Mouse (Mus musculus) natural killer cell, adult 2 months (primary cell): ENCODE measurements around the gene Rpl13a.

Experiments
- DNase-seq, 2 experiments: peaks; one replicate each; pipeline ENCODE4 v3.0.0; 2022; ENCODE audit warnings: low spot score in 2 of 2

Rpl13a gene

DNA sequence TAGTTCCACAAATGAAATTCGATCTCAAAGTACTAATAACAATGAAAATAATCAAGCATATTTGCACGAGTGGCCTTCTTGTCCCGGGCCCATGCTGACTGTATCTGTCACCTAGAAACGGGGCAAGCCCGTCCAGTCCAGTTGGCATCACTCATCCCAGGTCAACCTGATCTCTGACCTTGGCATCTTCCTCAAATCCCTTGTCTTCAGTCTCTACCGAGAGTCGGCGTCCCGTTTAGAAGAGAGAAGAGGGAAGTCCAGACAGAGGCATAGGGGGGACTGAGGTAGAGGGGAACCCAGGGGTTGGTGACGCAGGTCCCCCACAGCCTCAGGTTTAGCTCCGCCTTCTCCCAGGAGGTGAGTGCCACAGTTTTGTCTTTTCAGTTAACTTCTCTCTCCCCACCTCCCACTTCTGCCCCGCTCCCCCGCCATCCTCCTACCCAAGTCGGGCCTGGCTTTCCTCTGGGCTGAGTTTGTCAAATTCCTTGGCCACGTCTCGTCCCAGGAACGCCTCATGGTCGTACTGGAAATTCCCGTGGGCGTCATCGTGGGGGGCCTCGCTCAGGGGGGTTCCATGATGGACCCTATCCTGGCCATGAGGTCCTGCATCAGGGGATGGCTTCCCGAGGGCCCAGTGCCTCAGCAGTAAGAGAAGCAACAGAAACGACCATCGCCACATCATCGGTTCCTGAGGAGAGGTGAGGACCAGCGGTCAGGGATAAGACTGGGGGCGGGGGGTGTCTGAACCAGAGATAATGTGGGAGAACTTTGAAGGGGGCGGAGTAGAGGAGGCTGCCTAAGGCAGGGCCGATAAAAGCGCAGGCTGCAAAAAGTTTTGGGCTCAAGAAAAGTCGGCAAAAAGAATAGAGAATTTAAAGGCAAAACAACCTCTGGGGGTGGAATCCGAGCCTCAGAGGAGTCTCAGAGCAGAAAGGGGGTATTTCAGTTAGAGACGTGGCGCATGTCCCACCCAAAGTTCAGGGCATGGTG, 37.3 kb downstream of the Rpl13a start:
- no peak for DNase-seq

DNA sequence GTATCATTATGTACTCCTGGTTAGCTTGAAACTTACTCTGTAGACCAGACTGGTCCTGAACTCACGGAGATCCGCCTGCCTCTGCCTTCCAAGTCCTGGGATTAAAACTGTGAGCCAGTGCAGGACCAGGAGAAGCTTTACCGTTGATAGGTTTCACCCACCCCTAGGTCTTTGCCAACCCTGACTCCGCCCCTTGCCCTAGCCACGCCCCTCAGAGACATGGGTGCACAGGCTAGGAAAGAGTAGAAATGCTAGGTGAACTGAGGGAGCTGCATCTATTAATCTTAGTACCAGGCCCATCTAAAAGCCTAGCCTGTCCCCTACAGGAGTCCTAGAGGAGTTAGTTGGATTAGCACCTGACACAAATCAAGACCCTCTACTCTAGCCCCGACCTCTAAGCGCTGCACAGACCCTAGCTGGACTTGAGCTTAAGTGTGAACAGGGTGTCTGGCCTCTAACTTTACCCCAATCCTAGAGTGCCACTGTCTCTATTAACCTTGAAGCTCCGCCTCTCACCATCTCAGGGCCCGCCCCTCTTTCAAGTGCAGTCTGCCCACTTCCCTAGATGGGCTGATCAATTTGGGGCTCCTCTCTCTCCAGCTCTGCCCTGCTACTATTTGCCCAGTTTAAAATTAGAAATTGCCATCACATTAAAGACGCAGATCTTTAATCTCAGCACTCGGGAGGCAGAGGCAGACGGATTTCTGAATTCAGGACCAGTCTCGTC, 38.1 kb downstream of the Rpl13a start:
- no peak for DNase-seq

DNA sequence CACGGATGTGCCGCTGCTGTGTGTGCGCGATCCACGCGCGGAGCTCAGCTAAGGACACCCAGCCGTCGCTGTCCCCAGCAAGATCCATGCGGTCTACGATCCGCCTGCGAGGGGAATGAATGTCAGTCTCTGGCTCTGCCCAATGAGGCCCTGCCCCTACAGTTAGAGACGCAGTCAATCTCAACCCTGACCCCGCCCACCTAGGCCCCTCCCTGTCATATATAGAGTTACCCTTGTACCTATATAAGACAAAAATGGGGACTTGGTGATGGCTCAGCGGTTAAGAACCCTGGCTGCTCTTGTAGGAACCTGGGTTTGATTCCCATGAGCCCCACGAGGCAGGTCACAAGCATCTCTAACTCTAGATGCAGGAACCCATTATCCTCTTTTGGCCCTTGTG, 40.0 kb downstream of the Rpl13a start:
- no peak for DNase-seq

DNA sequence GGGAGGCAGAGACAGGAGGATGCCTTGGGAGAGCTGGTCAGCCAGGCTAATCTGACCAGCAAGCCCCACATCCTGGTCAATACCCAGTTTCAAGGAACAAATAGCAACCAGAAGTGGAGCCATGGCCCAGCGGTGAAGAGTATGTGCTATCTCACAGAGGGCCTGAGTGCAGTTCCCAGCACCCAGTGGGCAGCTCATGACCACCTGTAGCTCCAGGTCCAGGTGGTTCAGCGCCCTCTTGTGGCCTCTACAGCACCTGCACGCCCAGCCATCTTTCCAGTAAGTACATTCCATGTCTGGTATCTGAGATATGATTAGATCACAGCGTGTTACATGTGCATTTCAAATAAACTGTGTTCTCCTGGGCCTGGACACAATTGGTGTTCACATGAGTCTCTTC, 42.5 kb downstream of the Rpl13a start:
- no peak for DNase-seq

DNA sequence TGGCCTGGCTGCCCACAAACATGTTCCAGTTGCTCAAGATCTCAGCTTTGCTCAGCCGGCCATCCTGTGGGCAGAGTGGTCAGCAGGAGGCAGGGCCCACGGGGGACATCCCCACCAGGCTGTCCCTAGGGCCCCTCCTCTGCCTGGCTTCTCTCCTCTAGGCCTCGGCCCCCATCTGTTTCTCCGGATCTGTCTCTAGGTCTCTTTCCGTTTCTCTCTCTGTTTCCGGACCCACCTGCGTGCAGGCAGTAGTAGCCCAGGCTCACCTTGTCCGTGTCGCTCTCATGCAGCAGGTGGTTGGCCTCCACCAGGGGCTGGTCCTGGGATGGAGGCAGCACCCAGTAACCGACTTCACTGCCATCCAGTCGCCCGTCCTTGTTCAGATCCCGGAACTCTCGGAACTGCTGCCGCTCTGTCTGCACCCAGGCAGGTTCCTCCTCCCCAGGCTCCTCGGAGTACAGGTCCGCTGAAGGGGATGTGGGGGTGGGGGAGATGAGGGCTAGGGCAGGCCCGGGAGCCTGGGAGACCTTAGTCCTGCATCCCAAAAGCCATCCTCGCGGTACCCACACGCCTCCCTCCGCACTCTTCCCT, 45.2 kb downstream of the Rpl13a start:
- no peak for DNase-seq

DNA sequence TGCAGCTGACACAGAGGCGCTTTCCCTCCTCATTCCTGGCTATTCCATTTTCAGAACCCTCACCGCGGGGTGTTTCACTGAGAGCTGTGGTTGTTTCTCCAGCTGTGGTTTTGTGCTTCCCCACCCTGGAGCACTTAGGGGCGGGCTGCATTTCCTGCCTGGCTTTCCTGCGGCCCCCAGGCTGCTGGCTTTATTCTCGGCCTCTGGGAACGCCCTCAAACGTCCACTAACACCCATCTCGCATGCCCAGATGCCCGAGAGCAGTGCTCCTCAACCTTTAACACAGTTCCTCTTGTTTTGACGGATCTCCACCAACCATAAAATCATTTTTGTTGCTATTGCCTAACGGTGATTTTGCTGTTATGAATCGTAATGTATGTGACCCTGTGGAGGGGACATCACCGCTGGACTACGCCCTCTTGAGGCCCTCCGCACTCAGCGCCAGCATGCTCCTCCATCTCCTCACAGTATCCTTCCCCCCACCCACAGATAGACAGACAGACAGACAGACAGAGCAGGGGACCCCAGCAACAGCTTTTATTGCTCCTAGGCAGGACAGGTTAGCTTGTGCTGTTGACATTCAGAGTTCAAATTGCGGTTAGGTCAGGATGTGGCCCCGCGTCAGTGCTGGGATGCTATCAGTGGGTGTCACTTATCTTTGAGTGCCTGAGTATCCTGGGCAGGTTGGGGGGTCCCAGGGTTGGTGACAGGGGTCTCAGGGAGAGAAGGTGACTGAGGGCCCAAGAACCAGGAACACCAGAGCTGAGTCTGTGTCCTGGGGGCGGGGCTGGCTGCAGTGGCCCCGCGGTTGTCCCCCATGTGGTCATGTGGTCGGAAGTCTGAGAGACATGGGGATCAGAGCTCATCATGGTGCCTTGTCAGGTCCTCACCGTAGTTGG, 45.9 kb downstream of the Rpl13a start:
- peak; percentile 81 to 88 for DNase-seq

DNA sequence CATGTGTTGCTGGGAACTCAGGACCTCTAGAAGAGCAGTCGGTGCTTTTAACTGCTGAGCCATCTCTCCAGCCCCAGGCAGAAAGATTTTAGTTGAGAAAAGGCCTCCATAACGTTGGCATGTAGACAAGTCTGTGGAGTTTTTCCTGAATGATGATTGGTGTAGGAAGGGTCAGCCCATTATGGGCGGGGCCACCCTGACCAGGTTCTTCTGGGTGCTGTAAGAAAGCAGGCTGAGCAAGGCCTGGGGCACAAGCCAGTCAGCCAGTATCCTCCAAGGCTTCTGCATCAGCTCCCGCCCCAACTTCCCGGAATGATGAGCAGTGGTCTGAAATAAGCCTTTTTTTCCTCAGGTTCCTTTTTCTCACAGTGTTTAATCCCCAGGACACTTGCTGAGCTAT, 47.5 kb downstream of the Rpl13a start:
- DNase-seq = no peak

DNA sequence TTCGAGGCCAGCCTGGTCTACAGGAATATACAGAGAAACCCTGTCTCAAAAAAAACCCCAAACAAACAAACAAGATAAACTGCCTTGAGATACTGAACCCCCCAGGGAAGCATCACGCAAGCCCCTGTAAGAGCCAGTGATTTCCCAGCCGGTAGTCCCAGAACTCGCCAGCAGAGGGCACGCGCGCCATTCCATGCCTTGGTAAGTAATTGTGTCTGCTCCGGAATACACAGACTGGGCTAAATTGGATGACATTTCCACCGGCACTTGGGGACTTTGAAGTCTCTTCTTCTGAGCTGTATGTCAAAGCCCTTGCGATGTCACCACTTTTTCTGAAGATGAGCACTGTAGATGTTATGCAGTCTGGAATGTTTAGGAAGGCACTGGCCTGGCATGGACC, 48.7 kb downstream of the Rpl13a start:
- DNase-seq = peak; percentile 83 to 89

DNA sequence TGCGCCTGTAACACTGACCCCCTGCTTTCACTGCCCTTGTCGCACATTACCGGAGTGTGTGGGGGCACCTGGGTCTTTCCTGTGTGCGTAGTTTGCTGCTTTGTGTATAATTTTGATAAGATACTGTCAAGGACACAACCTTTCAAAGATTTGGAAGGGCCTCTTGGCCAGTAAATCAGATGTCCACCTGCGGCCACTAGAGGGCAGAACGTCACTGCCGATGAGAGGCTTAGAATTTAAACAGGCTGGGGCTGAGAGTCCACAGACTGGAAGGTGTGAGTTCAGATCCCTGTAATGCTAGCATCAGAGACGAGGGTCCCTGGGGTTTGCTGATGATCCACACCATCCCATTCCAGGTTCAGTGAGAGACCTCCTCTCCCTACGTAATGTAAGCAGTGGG, 50.0 kb downstream of the Rpl13a start:
- peak; percentile 69 to 79 for DNase-seq

DNA sequence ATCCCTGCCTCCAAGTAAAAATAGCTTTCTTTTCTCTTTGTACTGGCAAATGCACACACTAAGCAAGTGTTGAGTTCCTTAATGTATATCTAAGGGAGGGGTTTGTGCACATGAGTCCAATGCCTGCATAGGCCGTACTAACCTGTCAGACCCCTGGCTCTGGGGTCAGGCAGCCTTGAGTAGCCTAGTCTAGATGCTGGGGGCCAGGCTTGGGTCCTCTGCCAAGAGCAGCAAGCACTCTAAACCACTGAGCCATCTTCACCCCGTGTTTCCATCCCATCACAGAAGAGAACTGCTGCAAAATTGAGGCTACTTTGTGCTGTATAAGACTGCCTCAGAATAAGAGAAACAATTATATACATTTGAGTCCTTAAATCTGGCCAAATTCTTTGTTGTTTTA, 50.7 kb downstream of the Rpl13a start:
- DNase-seq = no peak

DNA sequence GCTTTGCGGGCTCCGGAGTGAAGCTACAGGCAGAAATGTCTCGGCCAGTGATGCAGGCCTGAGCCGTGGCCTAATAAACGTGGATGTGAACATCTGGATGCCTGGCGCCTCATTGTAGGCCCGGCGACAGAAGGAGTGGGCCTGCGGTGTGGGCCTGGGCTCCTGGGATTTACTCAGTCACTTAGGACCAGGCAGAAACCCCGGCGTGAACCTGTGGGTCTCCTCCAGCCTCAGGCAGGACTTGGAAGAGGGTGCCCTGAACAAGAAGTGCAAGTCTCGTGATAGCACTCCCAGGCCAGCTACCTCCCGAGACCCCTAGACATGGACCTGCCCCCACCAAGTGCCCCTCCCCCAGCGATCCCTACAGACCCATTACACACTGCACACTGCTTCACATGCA, 51.2 kb downstream of the Rpl13a start:
- no peak for DNase-seq

DNA sequence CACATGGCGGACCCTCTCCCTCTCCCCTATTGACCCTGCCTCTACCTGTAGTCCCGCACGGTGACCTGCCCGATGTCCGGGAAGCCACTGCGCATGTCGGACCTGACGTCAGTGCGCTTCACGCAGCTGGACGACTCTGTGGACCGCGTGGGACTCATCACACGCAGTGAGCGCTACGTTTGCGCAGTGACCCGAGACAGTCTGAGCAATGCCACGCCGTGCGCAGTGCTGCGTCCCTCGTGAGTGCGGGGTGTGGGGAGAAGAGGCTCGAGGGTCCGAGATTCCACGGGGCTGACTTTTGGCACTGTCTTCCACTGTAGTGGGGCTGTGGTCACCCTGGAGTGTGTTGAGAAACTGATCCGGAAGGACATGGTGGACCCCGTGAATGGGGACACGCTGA, 52.1 kb downstream of the Rpl13a start:
- DNase-seq = no peak
